Comparison of ENCODE assay signal across 10 mouse cellular contexts in genomic region chr9:34957691-34958090, GRCm38 (mm10).
DNase-seq lines count a peak whose midpoint lies in the region; ATAC-seq lines count a peak whose summit lies in the region.
"Had no signal": no experiment of that assay in that cellular context is flagged by ENCODE, and none has a peak within 500 bp of the region (broad histone marks: within the 10 kb centered on the region; RNA-seq: fewer than 3 reads in every experiment).

No protein-coding gene starts in this region.

- ATAC-seq in forebrain, embryonic 14.5 days = peak; percentile 62; the same call in 1 of the 2 replicates
- ATAC-seq: intestine, postnatal 0 days; liver, embryonic 12.5 days had no signal

- peak; percentile 74 for DNase-seq in forebrain, embryonic 14.5 days (ENCODE audit: low spot score)
- DNase-seq in forebrain, embryonic 10.5 days (ENCODE audit: extremely low spot score, low spot score) = no peak
- DNase-seq in lung, postnatal 36 days = peak; percentile 4
- no peak for DNase-seq in lung, postnatal 14 days
- DNase-seq in left cerebral cortex, postnatal 25 days (ENCODE audit: low spot score in 2 of 2) = peak; percentile 42 to 68
- no peak for DNase-seq in thymus, postnatal 4 days
- DNase-seq in retina, embryonic 14.5 days (ENCODE audit: low spot score) = no peak
- DNase-seq: lung, postnatal 4 days had no signal

- no peak overlapping the region for H3K4me2 ChIP-seq in forebrain, embryonic 14.5 days (ENCODE audit: low read length)
- H3K4me2 ChIP-seq: liver, embryonic 12.5 days had no signal

- intact Hi-C loops in left cerebral cortex, postnatal 25 days (cut with DNase I) = no loop called here

- H3K27ac ChIP-seq in forebrain, embryonic 14.5 days (ENCODE audit: low read depth, low read length) = no peak overlapping the region
- H3K27ac ChIP-seq in forebrain, embryonic 10.5 days = no peak overlapping the region
- H3K27ac ChIP-seq: liver, embryonic 12.5 days had no signal

- no peaks in the 10 kb centered on the region for H3K9me3 ChIP-seq in forebrain, embryonic 14.5 days (replicated peaks; ENCODE audit: control insufficient read depth, low read length)
- H3K9me3 ChIP-seq in forebrain, embryonic 10.5 days = no peaks in the 10 kb centered on the region
- H3K9me3 ChIP-seq: liver, embryonic 12.5 days had no signal

- no peaks in the 10 kb centered on the region for H3K27me3 ChIP-seq in forebrain, embryonic 14.5 days (replicated peaks; ENCODE audit: control insufficient read depth, insufficient read depth, low read length)
- H3K27me3 ChIP-seq in forebrain, embryonic 10.5 days (ENCODE audit: poor library complexity, severe bottlenecking) = peaks cover 37% of the 10 kb centered on the region

- H3K4me1 ChIP-seq in forebrain, embryonic 14.5 days (ENCODE audit: control insufficient read depth, insufficient read depth, low read length) = no peaks in the 10 kb centered on the region
- peaks cover 13% of the 10 kb centered on the region for H3K4me1 ChIP-seq in forebrain, embryonic 10.5 days

- H3K36me3 ChIP-seq in forebrain, embryonic 14.5 days (ENCODE audit: control insufficient read depth, insufficient read depth, low read length) = no peaks in the 10 kb centered on the region
- no peaks in the 10 kb centered on the region for H3K36me3 ChIP-seq in forebrain, embryonic 10.5 days (replicated peaks)
- H3K36me3 ChIP-seq: liver, embryonic 12.5 days had no signal

- no peak overlapping the region for H3K9ac ChIP-seq in forebrain, embryonic 14.5 days (ENCODE audit: low read length)
- H3K9ac ChIP-seq: liver, embryonic 12.5 days had no signal

- 45% methylated on average over 6 of the region's 6 CpGs for WGBS in forebrain, embryonic 14.5 days
- 89% methylated on average over 6 of the region's 6 CpGs for WGBS in forebrain, embryonic 10.5 days

- no peak overlapping the region for H3K4me3 ChIP-seq in forebrain, embryonic 14.5 days (ENCODE audit: low read depth, low read length)
- no peak overlapping the region for H3K4me3 ChIP-seq in forebrain, embryonic 10.5 days
- H3K4me3 ChIP-seq: liver, embryonic 12.5 days had no signal

Comparison
In these comparisons a context has a peak if more than half of its experiments do, and no peak if none do; other contexts are left out.
1. DNase-seq: peak in forebrain, embryonic 14.5 days (single experiment), lung, postnatal 36 days (single experiment) and left cerebral cortex, postnatal 25 days (2 of 2); none in forebrain, embryonic 10.5 days (single experiment), lung, postnatal 14 days (single experiment), thymus, postnatal 4 days (single experiment) and retina, embryonic 14.5 days (single experiment).